Mouse (Mus musculus) adrenal gland, adult 2 months (tissue): ENCODE results near the gene Trex2. TPM values are rescaled to one million over a fixed set of nuclear protein-coding genes. Genes with fewer than 3 reads are reported as not detected.

Source experiments
- DNase-seq: peaks from one replicate; pipeline ENCODE4 v3.0.0; 2021
- long read RNA-seq: library from polyadenylated mRNA; stranded (forward); transcript quantifications from one replicate; pipeline ENCODE4 v2.0.0, GENCODE M21; 2021
- polyA plus RNA-seq: library from polyadenylated mRNA; depleted of rRNA; stranded (reverse); fragments of >200 nt; gene quantifications from 2 replicates; pipeline ENCODE4 v1.2.3, GENCODE M21; 2012; rRNA removed
- total RNA-seq, 2 experiments: library from RNA; stranded (reverse); gene quantifications; 2 replicates each; pipeline ENCODE4 v1.2.3; 2021

The Trex2 gene
- total RNA-seq (not detected), polyA plus RNA-seq (0.13 TPM in 1 of 2 replicates, not detected in the other)
- long read RNA-seq, result 0 reads

GRCm38 (mm10) chrX:73435252-73435651, at the start of gene Trex2:
Gene Trex2, minus strand, starts transcription at chrX:73435344.
- DNase-seq, result no peak

GRCm38 (mm10) chrX:73484870-73485269, 49.7 kb upstream of the Trex2 start:
- no peak for DNase-seq

GRCm38 (mm10) chrX:73484076-73484475, 48.9 kb upstream of the Trex2 start:
- no peak for DNase-seq

- no peak for DNase-seq
Measured at GRCm38 (mm10) chrX:73483484-73483810, 48.3 kb upstream of the Trex2 start, which contains the start of gene Bgn. Gene Bgn, plus strand, starts transcription at chrX:73483602.

GRCm38 (mm10) chrX:73482643-73483483, 47.7 kb upstream of the Trex2 start:
- no peak for DNase-seq

GRCm38 (mm10) chrX:73480334-73480733, 45.2 kb upstream of the Trex2 start:
- no peak for DNase-seq

GRCm38 (mm10) chrX:73479656-73480055, 44.5 kb upstream of the Trex2 start:
- no peak for DNase-seq

GRCm38 (mm10) chrX:73477500-73477899, 42.4 kb upstream of the Trex2 start:
- DNase-seq, result no peak

GRCm38 (mm10) chrX:73476621-73477020, 41.5 kb upstream of the Trex2 start:
- DNase-seq, result peak; percentile 42

- no peak for DNase-seq
Measured at GRCm38 (mm10) chrX:73475658-73476256, 40.6 kb upstream of the Trex2 start.

- no peak for DNase-seq
Measured at GRCm38 (mm10) chrX:73474340-73475165, 39.4 kb upstream of the Trex2 start.

GRCm38 (mm10) chrX:73471764-73472163, 36.6 kb upstream of the Trex2 start:
- DNase-seq, result no peak

- DNase-seq, result no peak
Measured at GRCm38 (mm10) chrX:73468752-73469151, 33.6 kb upstream of the Trex2 start.

GRCm38 (mm10) chrX:73468330-73468729, 33.2 kb upstream of the Trex2 start:
- no peak for DNase-seq

- no peak for DNase-seq
Measured at GRCm38 (mm10) chrX:73467446-73468241, 32.5 kb upstream of the Trex2 start.

- DNase-seq, result peak; percentile 62
Measured at GRCm38 (mm10) chrX:73465483-73466186, 30.5 kb upstream of the Trex2 start.

- DNase-seq, result no peak
Measured at GRCm38 (mm10) chrX:73460792-73461191, 25.6 kb upstream of the Trex2 start.

GRCm38 (mm10) chrX:73458877-73459392, 23.8 kb upstream of the Trex2 start, which contains the start of gene Haus7:
Gene Haus7, minus strand, starts transcription at chrX:73459044.
- peak; percentile 95 for DNase-seq

- DNase-seq, result peak; percentile 62
Measured at GRCm38 (mm10) chrX:73451949-73452348, 16.8 kb upstream of the Trex2 start.

GRCm38 (mm10) chrX:73441428-73441827, 6.3 kb upstream of the Trex2 start:
- no peak for DNase-seq

- no peak for DNase-seq
Measured at GRCm38 (mm10) chrX:73432850-73433249, 2.3 kb downstream of the Trex2 start.
